Mouse (Mus musculus): Measurements from ENCODE around the gene Plekhm2. TPM values are rescaled to one million over a fixed set of nuclear protein-coding genes. Genes with fewer than 3 reads are reported as not detected.

Gene Plekhm2
- polyA plus RNA-seq (2012; rRNA removed; ENCODE audit: low replicate concordance), result 46.2 and 48.6 TPM in 2 replicates

DNA sequence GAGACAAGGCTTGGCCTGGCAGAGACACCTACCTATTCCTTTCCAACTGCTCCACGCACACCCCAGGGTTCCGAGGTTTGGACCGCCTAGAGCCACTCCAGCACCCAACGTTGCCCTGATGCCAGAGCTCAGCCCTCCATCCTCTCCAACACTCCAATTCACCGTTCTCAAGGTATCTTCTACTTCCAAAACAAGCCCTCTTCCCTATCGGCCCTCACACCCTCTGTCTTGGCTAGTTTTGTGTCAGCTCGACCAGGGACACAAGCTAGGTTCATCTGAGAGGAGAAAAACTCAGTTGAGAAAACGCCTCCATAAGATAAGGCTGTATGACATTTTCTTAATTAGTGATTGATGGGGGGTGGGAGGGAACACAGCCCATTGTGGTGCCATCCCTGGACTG is at the start of gene Plekhm2:
Gene Plekhm2 (minus strand): TSS at position 101 of the 400 bp plus-strand sequence.

GRCm38 (mm10) chr4:141685499-141685898 is 20.8 kb upstream of the Plekhm2 start, which contains the start of gene Rsc1a1:
Gene Rsc1a1, minus strand, starts transcription at chr4:141685599.

GRCm38 (mm10) chr4:141623666-141624065 is 41.0 kb downstream of the Plekhm2 start, which contains the start of gene Slc25a34:
Gene Slc25a34, minus strand, starts transcription at chr4:141623821.

GRCm38 (mm10) chr4:141618565-141619243 is 46.0 kb downstream of the Plekhm2 start, which contains the start of gene Tmem82:
Gene Tmem82, minus strand, starts transcription at chr4:141618633.

GRCm38 (mm10) chr4:141605861-141606260 is 58.8 kb downstream of the Plekhm2 start, which contains the start of gene Fblim1:
Gene Fblim1, minus strand, starts transcription at chr4:141606096.

Other genes starting within 250 kb of the Plekhm2 start
- gene Clcnkb, start 248.9 kb downstream of the Plekhm2 start, polyA plus RNA-seq (2012; rRNA removed; ENCODE audit: low replicate concordance), result 0.04 and 0.06 TPM in 2 replicates
- gene Hspb7, start 244.1 kb downstream of the Plekhm2 start, polyA plus RNA-seq (2012; rRNA removed; ENCODE audit: low replicate concordance), result 0.33 and 26.9 TPM in 2 replicates
- gene Srarp, start 228.8 kb downstream of the Plekhm2 start, polyA plus RNA-seq (2012; rRNA removed; ENCODE audit: low replicate concordance), result 0.27 and 0.92 TPM in 2 replicates
- 31.6 and 41.9 TPM in 2 replicates for gene Zbtb17, start 220.2 kb downstream of the Plekhm2 start, polyA plus RNA-seq (2012; rRNA removed; ENCODE audit: low replicate concordance)
- 9.3 and 46.9 TPM in 2 replicates for gene Spen, start 126.3 kb downstream of the Plekhm2 start, polyA plus RNA-seq (2012; rRNA removed; ENCODE audit: low replicate concordance)
- 13.5 and 16.6 TPM in 2 replicates for gene Fblim1, start 58.8 kb downstream of the Plekhm2 start, polyA plus RNA-seq (2012; rRNA removed; ENCODE audit: low replicate concordance)
- 1.2 TPM in 2 replicates for gene Tmem82, start 46.3 kb downstream of the Plekhm2 start, polyA plus RNA-seq (2012; rRNA removed; ENCODE audit: low replicate concordance)
- 2.3 and 8.3 TPM in 2 replicates for gene Slc25a34, start 41.1 kb downstream of the Plekhm2 start, polyA plus RNA-seq (2012; rRNA removed; ENCODE audit: low replicate concordance)
- gene Rsc1a1, start 20.7 kb upstream of the Plekhm2 start, polyA plus RNA-seq (2012; rRNA removed; ENCODE audit: low replicate concordance), result 3.5 and 23.2 TPM in 2 replicates
- 15.1 and 20.9 TPM in 2 replicates for gene Ddi2, start 58.5 kb upstream of the Plekhm2 start, polyA plus RNA-seq (2012; rRNA removed; ENCODE audit: low replicate concordance)
- gene Agmat, start 81.8 kb upstream of the Plekhm2 start, polyA plus RNA-seq (2012; rRNA removed; ENCODE audit: low replicate concordance), result 2.4 TPM in 1 of 2 replicates, not detected in the other
- 8.3 and 12.2 TPM in 2 replicates for gene Dnajc16, start 126.0 kb upstream of the Plekhm2 start, polyA plus RNA-seq (2012; rRNA removed; ENCODE audit: low replicate concordance)
- 21.4 and 21.9 TPM in 2 replicates for gene Casp9, start 128.7 kb upstream of the Plekhm2 start, polyA plus RNA-seq (2012; rRNA removed; ENCODE audit: low replicate concordance)
- gene Cela2a, start 161.3 kb upstream of the Plekhm2 start, polyA plus RNA-seq (2012; rRNA removed; ENCODE audit: low replicate concordance), result 0.62 and 1.8 TPM in 2 replicates
- gene Ctrc, start 181.5 kb upstream of the Plekhm2 start, polyA plus RNA-seq (2012; rRNA removed; ENCODE audit: low replicate concordance), result not detected in 2 replicates
- 83.3 and 134 TPM in 2 replicates for gene Efhd2, start 210.0 kb upstream of the Plekhm2 start, polyA plus RNA-seq (2012; rRNA removed; ENCODE audit: low replicate concordance)